Mouse (Mus musculus) forebrain, embryonic 15.5 days (tissue): ENCODE data around the gene Jpt2. TPM values are rescaled to one million over a fixed set of nuclear protein-coding genes. Genes with fewer than 3 reads are reported as not detected.
"Not testable (repeated sequence)": the region's sequence is repeated elsewhere in the genome, so short reads cannot be mapped to it uniquely, and the experiment has no call there.

ENCODE experiments used
- ATAC-seq: fragments of 200-750 bp; cut with Nextera tagmentation; replicated peaks from 2 replicates; pipeline ENCODE4 v1.8.0; 2017; ENCODE audit warnings: mild to moderate bottlenecking, moderate TSS enrichment, moderate library complexity
- H3K27ac ChIP-seq: fragments of 300-500 bp; sonication (generic); replicated peaks from 2 replicates; pipeline ENCODE4 v1.5.1; 2015; ENCODE audit warnings: mild to moderate bottlenecking, inconsistent platforms
- H3K27me3 ChIP-seq: fragments of 300-500 bp; sonication (generic); 2 replicates; pipeline ENCODE4 v1.6.1; 2015; ENCODE audit warnings: inconsistent platforms
- H3K36me3 ChIP-seq: fragments of 300-500 bp; sonication (generic); 2 replicates; pipeline ENCODE4 v1.6.1; 2015; ENCODE audit warnings: mild to moderate bottlenecking, inconsistent platforms
- H3K4me1 ChIP-seq: fragments of 300-500 bp; sonication (generic); 2 replicates; pipeline ENCODE4 v1.6.1; 2015; ENCODE audit warnings: inconsistent platforms
- H3K4me2 ChIP-seq: fragments of 300-500 bp; sonication (generic); replicated peaks from 2 replicates; pipeline ENCODE4 v1.6.1; 2015; ENCODE audit warnings: mild to moderate bottlenecking, inconsistent platforms
- H3K4me3 ChIP-seq: fragments of 300-500 bp; sonication (generic); 2 replicates; pipeline ENCODE4 v1.5.1; 2015; ENCODE audit warnings: mild to moderate bottlenecking, inconsistent platforms
- H3K9ac ChIP-seq: fragments of 300-500 bp; sonication (generic); replicated peaks from 2 replicates; pipeline ENCODE4 v1.6.1; 2015; ENCODE audit warnings: mild to moderate bottlenecking, inconsistent platforms
- H3K9me3 ChIP-seq: fragments of 300-500 bp; sonication (generic); 2 replicates; pipeline ENCODE4 v1.6.1; 2016; ENCODE audit warnings: inconsistent platforms
- WGBS: fragments of 180-500 bp; shearing (Covaris S2); methylation state at CpG from one replicate; pipeline ENCODE4 v1.1.7; 2015; ENCODE audit warnings: mixed read lengths; 5-methylcytosine and 5-hydroxymethylcytosine counted together
- polyA plus RNA-seq: library from polyadenylated mRNA; unstranded; fragments of >200 nt; fragmentation: Nextera tagmentation; extraction: Ambion mirVana; gene quantifications from 2 replicates; pipeline ENCODE4 v1.2.1, GENCODE M21; 2015

Jpt2 gene
- 101 and 114 TPM in 2 replicates for polyA plus RNA-seq

DNA sequence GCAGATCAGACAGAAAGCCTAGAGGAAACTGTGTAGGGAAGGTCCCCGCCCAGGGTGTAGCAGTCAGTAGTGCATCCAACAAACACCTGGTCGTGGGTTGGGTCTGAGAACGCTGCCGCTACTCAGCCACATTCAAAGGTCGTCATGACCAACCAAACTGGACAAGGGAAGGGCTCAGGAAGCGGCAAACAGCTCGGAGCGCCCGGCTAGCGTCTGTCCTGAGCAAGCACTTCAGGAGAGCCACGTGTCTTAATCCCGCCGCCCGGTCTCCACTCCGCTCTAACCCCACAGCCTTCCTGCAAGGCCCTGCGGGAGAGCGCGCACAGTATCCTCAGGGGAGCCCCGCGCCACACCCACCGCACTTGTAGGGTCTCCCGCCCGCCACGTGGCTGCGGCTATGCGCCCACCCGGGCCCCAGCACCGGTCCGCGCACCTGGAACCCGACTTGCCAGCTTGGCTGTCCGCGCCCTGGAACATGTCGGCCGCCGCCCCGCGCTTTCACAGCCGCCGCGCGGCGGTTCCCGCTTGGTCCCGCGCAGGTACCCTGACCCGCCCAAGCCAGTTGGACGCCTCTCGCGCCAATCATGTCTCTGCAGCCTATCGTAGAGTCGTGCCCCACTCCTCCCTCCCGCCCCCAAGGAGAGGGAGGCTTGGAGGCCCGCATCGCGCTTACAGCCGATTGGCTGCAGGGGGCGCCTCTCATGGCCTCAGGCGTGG lies at the start of gene Jpt2:
Gene Jpt2 (minus strand): TSS at position 555 of the 717 bp plus-strand sequence.
- ATAC-seq = peak; percentile 100
- peaks cover 41% of the 10 kb centered on the region for H3K36me3 ChIP-seq
- H3K9me3 ChIP-seq = no peaks in the 10 kb centered on the region
- no peaks in the 10 kb centered on the region for H3K27me3 ChIP-seq
- peak within 1 kb of the TSS; percentile 87 for H3K27ac ChIP-seq
- peaks cover 18% of the 10 kb centered on the region for H3K4me1 ChIP-seq
- H3K4me3 ChIP-seq = peak within 1 kb of the TSS; percentile 94
- H3K9ac ChIP-seq = peak within 1 kb of the TSS; percentile 90
- WGBS = under 1% methylated on average over 59 of the region's 59 CpGs
- peak within 1 kb of the TSS; percentile 55 for H3K4me2 ChIP-seq

DNA sequence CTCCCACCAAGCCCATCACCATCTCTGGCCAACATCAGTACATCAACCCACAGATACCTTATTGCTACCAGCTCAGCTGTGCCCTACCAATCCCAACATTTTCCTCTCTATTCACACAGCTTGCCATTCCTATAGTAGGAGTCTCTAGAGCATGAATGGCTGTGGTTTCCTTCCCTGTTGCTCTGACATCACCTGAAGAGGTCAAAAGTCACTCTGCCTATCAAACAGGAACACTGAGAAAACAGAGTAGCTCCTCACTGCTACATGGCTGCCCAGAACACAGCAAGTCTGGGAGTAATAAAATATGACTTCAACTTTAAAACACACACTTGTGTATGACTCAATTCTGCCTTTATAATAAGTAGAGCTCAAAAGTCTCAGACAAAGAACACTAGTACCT lies 47.0 kb upstream of the Jpt2 start:
- Histone ChIP-seq H3K9me3 (no peaks in the 10 kb centered on the region), H3K27ac (no peak overlapping the region), H3K36me3 (peaks cover 35% of the 10 kb centered on the region), H3K4me2 (no peak overlapping the region), H3K4me1 (peaks cover under 1% of the 10 kb centered on the region), H3K9ac (no peak overlapping the region), H3K27me3 (no peaks in the 10 kb centered on the region), H3K4me3 (no peak overlapping the region)
- ATAC-seq = no peak

DNA sequence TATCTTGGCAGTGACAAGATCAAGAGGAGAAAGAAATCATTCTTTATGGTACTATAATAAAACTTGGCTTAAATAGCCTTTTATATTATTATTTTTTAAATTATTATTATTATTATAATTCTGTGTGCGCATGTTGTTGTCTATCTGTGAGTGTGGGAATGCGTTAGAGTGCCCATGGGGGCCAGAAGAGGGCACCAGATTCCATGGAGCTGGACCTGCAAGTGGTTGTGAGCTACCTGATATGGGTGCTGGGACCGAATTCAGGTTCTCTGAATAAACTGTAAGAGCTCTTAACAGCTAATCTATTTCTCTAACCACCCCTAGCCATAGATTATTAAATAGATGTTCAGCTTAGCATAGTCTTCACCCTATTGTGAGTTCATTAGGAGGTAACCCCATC lies 44.6 kb upstream of the Jpt2 start:
- no peaks in the 10 kb centered on the region for H3K27me3 ChIP-seq
- no peak overlapping the region for H3K27ac ChIP-seq
- H3K4me1 ChIP-seq = no peaks in the 10 kb centered on the region
- H3K36me3 ChIP-seq = peaks cover 32% of the 10 kb centered on the region
- WGBS = 97% methylated on average over 3 of the region's 3 CpGs
- no peak overlapping the region for H3K4me2 ChIP-seq
- H3K9me3 ChIP-seq = no peaks in the 10 kb centered on the region
- H3K4me3 ChIP-seq = no peak overlapping the region
- no peak for ATAC-seq
- no peak overlapping the region for H3K9ac ChIP-seq

DNA sequence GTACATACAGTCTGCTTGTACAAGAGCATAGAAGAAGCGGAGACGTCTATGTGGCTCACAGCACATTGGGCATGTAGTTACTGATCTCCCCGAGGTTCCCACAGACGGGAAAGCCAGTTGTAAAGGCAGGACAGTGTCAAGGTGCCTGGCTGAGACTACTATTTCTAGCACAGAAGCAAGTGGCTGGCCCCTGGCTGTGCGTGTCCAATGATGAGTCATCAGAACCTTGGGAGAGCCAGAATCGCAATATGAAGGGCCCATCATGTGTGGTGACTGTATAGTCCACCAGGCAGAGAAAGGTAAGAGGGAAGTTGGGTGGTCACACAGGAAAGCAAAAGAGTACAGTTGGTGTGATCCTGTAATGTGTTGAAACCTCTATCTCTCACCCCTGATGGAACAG lies 34.2 kb upstream of the Jpt2 start:
- peaks cover 89% of the 10 kb centered on the region for H3K36me3 ChIP-seq
- WGBS = 98% methylated on average over 6 of the region's 6 CpGs

DNA sequence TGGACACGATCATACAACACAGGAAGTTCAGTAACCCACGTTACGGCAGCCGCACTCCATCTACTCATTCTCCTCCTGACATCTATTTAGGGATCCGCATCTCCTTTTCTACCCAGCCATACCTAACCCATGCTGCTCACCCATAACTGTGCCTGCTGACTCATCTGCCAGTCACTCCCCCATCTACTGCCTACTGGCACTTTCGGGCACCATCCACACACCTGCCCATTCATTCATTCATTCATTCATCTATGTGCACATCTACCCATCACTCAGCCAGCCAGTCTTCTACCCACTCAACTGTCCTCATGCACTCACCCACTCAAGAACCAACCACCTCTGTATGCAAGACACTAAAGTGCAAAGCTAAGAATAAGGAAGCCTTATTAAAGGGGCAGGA lies 26.7 kb upstream of the Jpt2 start:
- peaks cover 87% of the 10 kb centered on the region for H3K36me3 ChIP-seq

More for the DNA sequence above, 34.2 kb upstream of the Jpt2 start:
- no peaks in the 10 kb centered on the region for H3K4me1 ChIP-seq
- no peak overlapping the region for H3K9ac ChIP-seq
- no peaks in the 10 kb centered on the region for H3K27me3 ChIP-seq
- no peak for ATAC-seq
- no peak overlapping the region for H3K4me3 ChIP-seq
- H3K9me3 ChIP-seq = no peaks in the 10 kb centered on the region
- H3K27ac ChIP-seq = no peak overlapping the region
- H3K4me2 ChIP-seq = no peak overlapping the region

DNA sequence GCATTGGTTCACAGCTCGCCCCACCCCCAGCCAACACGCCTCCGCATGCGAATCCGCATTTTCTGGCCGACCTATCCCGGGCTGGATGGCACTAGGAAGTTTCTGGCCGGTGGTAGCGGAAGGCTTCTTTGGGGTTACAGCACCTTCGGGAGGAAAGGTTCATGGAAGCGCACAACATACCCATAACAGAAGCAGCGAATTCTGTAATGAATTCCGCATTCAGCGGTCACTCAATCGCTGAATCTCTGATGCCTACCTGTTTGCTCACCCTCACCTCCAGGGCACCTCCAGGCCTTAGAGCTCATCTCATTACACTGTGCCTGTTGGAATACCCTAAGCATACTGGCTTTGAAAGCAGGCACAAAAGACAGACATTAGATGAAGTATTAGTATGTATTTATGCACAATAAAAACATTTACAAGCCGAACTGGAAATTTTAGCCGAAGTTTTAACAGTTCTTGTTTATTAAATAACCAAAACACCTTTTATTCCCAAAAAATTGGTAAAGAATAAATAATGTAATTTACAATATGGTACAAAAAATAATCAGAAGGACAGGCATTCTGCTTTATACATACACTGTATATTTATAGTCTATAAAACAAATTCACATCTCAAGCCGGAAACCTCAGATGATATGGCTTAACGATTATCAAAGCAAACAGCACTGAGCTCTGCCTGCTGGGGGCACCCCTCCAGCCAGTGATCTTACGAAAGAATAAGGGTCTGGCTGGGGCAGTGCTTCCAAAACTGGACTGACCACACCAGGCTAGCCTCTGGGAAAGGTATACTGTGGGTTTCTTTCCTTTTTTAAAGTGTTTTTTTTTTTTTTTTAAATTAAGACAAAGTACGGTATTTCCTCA lies 595 bp upstream of the Jpt2 start:
- Histone ChIP-seq H3K27ac (peak overlapping the region; percentile 51; the same call in 1 of the 2 replicates), H3K4me1 (peaks cover 18% of the 10 kb centered on the region), H3K9me3 (no peaks in the 10 kb centered on the region), H3K4me2 (peak overlapping the region; percentile 55), H3K27me3 (no peaks in the 10 kb centered on the region), H3K4me3 (peak overlapping the region; percentile 94), H3K36me3 (peaks cover 41% of the 10 kb centered on the region), H3K9ac (peak overlapping the region; percentile 25; the same call in 1 of the 2 replicates)
- WGBS = 15% methylated on average over 21 of the region's 21 CpGs
- peak; percentile 36; the same call in 1 of the 2 replicates for ATAC-seq

More for the DNA sequence above, 26.7 kb upstream of the Jpt2 start:
- ATAC-seq = no peak
- Histone ChIP-seq H3K4me1 (no peaks in the 10 kb centered on the region), H3K4me3 (no peak overlapping the region), H3K27me3 (no peaks in the 10 kb centered on the region), H3K9me3 (no peaks in the 10 kb centered on the region), H3K27ac (no peak overlapping the region), H3K4me2 (no peak overlapping the region), H3K9ac (no peak overlapping the region)
- WGBS = 97% methylated on average over 6 of the region's 6 CpGs

DNA sequence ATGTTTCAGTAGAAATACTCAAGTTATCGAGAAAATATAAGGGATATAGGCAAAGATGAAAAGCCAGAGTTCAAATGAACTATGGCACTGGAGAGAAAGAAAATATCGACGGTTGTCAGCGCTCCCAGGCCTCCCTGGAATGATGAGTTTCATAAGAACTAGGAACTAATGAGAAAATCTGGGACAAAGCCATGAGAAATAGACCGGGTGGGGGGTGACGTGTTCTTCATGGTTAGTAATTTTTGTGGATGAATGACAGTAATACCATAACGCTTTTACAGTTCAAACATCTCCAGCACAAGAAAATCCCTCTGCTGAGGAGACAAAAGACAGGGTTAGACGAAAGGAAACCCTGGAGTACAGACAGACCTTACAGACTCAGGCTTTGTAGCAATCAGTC lies 1.1 kb downstream of the Jpt2 start:
- ATAC-seq = no peak
- H3K36me3 ChIP-seq = peaks cover 41% of the 10 kb centered on the region
- H3K27me3 ChIP-seq = no peaks in the 10 kb centered on the region
- H3K4me2 ChIP-seq = peak overlapping the region; percentile 55
- peak overlapping the region; percentile 94 for H3K4me3 ChIP-seq
- peak overlapping the region; percentile 90 for H3K9ac ChIP-seq
- H3K4me1 ChIP-seq = peaks cover 18% of the 10 kb centered on the region
- H3K9me3 ChIP-seq = no peaks in the 10 kb centered on the region
- peak overlapping the region; percentile 87 for H3K27ac ChIP-seq
- 13% methylated on average over 8 of the region's 8 CpGs for WGBS

DNA sequence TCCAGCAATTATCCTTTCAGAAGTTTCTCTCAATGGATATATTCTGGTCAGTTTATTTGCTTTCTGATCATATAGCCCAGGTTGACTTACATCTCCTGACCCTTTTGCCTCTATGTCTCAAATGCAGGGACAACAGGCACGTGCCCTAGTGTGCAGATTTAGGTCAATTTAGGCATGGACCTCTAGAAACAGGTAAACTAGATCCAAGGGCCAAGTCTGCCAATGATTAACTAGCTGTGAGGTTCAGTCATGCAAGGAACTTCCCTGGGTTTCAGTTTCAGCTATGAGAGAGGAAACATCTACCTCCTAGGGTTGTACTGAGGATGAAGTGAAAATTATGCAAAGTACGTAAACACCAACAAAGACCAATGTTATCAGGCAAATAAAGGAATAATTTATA lies 7.2 kb downstream of the Jpt2 start:
- no peaks in the 10 kb centered on the region for H3K27me3 ChIP-seq
- H3K4me2 ChIP-seq = no peak overlapping the region
- H3K4me3 ChIP-seq = no peak overlapping the region
- H3K9me3 ChIP-seq = no peaks in the 10 kb centered on the region
- no peak overlapping the region for H3K9ac ChIP-seq
- no peak overlapping the region for H3K27ac ChIP-seq
- no peaks in the 10 kb centered on the region for H3K4me1 ChIP-seq
- ATAC-seq = no peak
- 93% methylated on average over 2 of the region's 2 CpGs for WGBS
- H3K36me3 ChIP-seq = peaks cover 63% of the 10 kb centered on the region

DNA sequence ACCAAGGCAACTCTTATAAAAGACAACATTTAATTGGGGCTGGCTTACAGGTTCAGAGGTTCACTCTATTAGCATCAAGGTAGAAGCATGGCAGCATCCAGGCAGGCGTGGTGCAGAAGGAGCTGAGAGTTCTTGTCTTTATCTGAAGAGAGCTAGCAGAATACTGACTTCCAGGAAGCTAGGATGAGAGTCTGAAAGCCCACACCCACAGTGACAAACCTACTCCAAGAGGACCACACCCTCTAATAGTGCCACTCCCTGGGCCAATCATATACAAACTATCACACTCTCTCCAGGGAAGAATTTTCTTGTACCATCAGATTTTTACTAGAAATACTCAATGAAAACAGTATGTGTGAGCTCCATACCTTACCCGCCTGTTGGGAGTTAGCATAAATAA lies 9.8 kb downstream of the Jpt2 start:
- WGBS = 84% methylated on average over 2 of the region's 2 CpGs

DNA sequence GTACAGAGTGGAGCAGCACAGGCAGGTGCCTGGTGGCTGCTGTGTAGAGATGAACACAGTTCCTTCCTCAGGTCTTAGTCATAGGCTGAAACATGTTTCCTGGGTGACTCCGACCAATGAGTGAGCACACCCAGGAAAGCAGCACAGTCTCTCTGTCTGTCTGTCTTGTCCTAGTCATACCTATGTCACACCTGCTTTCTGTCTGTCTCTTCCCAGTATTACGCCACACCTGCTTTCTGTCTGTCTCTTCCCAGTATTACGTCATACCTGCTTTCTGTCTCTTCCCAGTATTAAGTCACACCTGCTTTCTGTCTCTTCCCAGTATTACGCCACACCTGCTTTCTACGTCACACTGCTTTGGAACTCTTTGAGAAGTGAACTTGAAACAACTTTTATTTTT lies 12.3 kb downstream of the Jpt2 start:
- Histone ChIP-seq H3K27me3 (no peaks in the 10 kb centered on the region), H3K36me3 (peaks cover 80% of the 10 kb centered on the region), H3K4me2 (no peak overlapping the region), H3K4me3 (no peak overlapping the region), H3K9me3 (no peaks in the 10 kb centered on the region), H3K27ac (no peak overlapping the region), H3K9ac (no peak overlapping the region), H3K4me1 (no peaks in the 10 kb centered on the region)
- WGBS = 94% methylated on average over 5 of the region's 5 CpGs
- ATAC-seq = no peak

More for the DNA sequence above, 9.8 kb downstream of the Jpt2 start:
- Histone ChIP-seq H3K9ac (no peak overlapping the region), H3K27me3 (no peaks in the 10 kb centered on the region), H3K4me3 (no peak overlapping the region), H3K9me3 (no peaks in the 10 kb centered on the region), H3K36me3 (peaks cover 82% of the 10 kb centered on the region), H3K27ac (no peak overlapping the region), H3K4me1 (no peaks in the 10 kb centered on the region), H3K4me2 (no peak overlapping the region)
- ATAC-seq = no peak

DNA sequence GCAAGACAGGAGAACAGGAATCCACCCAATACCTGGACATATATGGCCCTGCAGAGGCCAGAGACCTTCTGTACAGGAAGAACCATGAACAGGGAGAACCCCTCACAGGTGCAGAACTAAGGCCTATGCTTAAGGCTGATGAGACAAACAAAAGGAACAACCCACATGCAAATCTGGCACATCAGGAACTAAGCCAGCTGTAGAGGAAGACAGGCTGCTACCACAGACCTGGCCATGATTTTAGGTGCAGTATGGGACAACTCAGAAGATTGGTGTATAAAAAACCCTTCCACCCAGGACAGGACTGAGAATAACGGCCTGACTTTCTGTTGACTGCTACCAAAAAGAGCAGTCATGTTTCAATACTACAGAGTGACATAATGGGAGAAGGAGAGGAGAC lies 16.9 kb downstream of the Jpt2 start:
- not testable (repeated sequence) for H3K9ac ChIP-seq, H3K9me3 ChIP-seq, H3K4me2 ChIP-seq, H3K4me3 ChIP-seq, H3K27me3 ChIP-seq, H3K27ac ChIP-seq, ATAC-seq, H3K4me1 ChIP-seq
- WGBS = 84% methylated on average over 1 of the region's 1 CpGs
- H3K36me3 ChIP-seq = peaks cover 49% of the 10 kb centered on the region

DNA sequence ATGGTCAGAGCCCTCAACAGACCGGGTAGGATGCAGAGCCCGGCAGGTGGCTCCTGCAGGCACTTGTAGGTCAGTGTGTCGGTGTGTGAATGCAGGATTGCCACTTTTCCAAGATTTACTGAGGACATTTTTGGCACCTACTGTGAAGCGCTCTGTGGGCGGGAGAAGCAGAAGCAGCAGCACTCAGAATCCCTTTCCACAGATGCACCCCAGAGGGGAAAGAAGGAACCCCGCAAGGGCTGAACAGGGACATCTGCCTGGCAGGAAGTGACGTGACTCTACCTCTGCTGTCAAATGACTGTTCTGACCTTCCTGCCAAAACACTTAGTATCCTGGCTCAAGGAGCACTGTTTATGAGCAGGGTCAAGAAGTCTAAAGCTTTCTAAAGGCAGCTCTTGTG lies 17.5 kb downstream of the Jpt2 start:
- ATAC-seq = no peak
- Histone ChIP-seq H3K27ac (no peak overlapping the region), H3K36me3 (peaks cover 43% of the 10 kb centered on the region), H3K9me3 (no peaks in the 10 kb centered on the region), H3K4me1 (no peaks in the 10 kb centered on the region), H3K9ac (no peak overlapping the region), H3K4me3 (no peak overlapping the region), H3K27me3 (no peaks in the 10 kb centered on the region), H3K4me2 (no peak overlapping the region)
- WGBS = 92% methylated on average over 7 of the region's 7 CpGs
